Mouse (Mus musculus): ENCODE measurements around the gene Ppp1r9a. TPM values are rescaled to one million over a fixed set of nuclear protein-coding genes. Genes with fewer than 3 reads are reported as not detected.
A peak's percentile ranks its signal among the peaks of the same experiment; 100 is the strongest.

Ppp1r9a gene
- polyA plus RNA-seq, 1 experiment from 2014 or later = 27.2 TPM

DNA sequence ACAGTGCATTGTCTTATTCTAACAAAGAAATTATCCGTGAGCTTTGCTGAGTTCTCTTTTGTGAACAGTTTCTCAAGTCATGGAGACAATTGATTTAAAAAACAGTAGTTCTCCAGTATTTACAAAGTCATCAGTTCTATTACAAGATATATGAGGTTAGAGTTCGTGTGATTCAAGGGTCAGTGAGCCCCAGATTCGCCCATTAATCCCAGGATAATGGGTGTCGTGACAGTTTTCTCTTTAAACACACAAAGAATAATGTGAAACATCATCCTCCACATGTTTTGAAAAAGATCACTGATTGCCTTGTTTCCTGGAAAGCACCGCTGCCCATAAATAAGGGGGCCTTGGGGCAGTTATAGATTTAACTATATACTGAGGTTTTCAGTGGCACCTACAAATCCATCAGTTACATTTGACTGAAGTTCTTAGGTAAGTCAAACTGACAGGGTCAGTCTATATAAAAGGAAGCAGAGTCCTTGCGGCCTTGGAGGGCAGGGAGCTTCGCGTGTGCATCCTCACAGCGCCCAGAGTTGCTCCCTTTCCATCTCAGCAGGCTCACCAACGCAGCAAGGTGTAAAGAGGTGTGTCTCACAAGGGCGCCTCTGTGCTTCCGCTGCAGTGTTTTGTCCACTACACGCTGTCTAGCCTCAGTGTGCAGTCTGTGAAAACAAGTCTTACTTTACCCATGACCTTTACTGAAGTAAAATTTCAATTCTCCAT lies 126.6 kb downstream of the Ppp1r9a start:
- Histone ChIP-seq H3K4me3 (no peak overlapping the region), H3K9me3 (no peaks in the 10 kb centered on the region), H3K27me3 (no peaks in the 10 kb centered on the region; the same call in 1 of the 2 replicates), H3K27ac (replicated peaks) (no peak overlapping the region), H3K4me2 (no peak overlapping the region), H3K9ac (no peak overlapping the region), H3K36me3 (no peaks in the 10 kb centered on the region), H3K4me1 (replicated peaks) (peaks cover 12% of the 10 kb centered on the region)
- ATAC-seq (ENCODE audit: low read depth) = no peak
- 20% methylated on average over 13 of the region's 13 CpGs for WGBS

- Histone ChIP-seq H3K27ac (replicated peaks) (no peak overlapping the region), H3K9ac (no peak overlapping the region), H3K4me3 (no peak overlapping the region), H3K4me2 (no peak overlapping the region), H3K36me3 (no peaks in the 10 kb centered on the region), H3K9me3 (no peaks in the 10 kb centered on the region), H3K4me1 (replicated peaks) (peaks cover 12% of the 10 kb centered on the region), H3K27me3 (no peaks in the 10 kb centered on the region; the same call in 1 of the 2 replicates)
- 89% methylated on average over 5 of the region's 5 CpGs for WGBS
- ATAC-seq (ENCODE audit: low read depth) = no peak
Measured at GRCm38 (mm10) chr6:5029956-5030355, 127.2 kb downstream of the Ppp1r9a start.

DNA sequence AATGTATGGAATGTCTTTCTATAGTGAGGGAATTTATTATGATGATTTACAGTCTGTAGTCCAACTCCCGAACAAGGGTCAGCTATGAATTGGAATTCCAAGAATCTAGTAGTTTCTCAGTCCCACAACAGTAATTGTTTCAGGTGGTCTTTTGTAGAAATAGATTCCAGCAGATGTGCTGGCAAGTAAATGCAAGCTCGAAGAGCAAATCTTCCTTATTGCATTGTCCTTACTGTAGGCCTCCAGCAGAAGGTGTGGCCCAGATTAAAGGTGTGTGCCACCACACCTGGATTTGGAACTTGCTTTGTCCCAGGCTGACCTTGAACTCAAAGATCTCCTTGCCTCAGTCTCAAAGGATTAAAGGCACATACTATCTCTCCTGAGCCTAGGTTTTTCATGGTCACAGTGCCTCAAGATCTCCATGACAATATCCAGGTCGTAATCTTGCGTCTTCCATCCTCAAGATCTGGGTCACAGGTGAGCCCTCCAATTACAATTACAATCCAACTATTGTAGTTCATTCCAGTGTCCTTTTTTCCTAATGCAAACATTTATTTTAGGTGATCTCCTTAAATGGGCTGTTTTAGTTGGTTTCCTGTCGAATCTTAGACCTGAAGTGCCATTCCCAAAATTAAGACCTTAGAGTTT lies 130.4 kb downstream of the Ppp1r9a start:
- H3K9me3 ChIP-seq = no peaks in the 10 kb centered on the region
- WGBS = 90% methylated on average over 5 of the region's 5 CpGs
- ATAC-seq (ENCODE audit: low read depth) = no peak

GRCm38 (mm10) chr6:5037225-5037624 lies 134.5 kb downstream of the Ppp1r9a start:
- Histone ChIP-seq H3K4me2 (no peak overlapping the region), H3K27me3 (no peaks in the 10 kb centered on the region), H3K27ac (replicated peaks) (no peak overlapping the region), H3K4me1 (replicated peaks) (0 out of 2 replicates have a peak, but pooled peaks cover 7% of the 10 kb centered on the region), H3K36me3 (no peaks in the 10 kb centered on the region), H3K4me3 (no peak overlapping the region), H3K9ac (no peak overlapping the region), H3K9me3 (no peaks in the 10 kb centered on the region)
- 77% methylated on average over 4 of the region's 4 CpGs for WGBS
- ATAC-seq (ENCODE audit: low read depth) = peak; percentile 67; the same call in 1 of the 2 replicates

More for the DNA sequence above, 130.4 kb downstream of the Ppp1r9a start:
- H3K9ac ChIP-seq = no peak overlapping the region
- peaks cover 19% of the 10 kb centered on the region for H3K4me1 ChIP-seq (replicated peaks)
- H3K4me3 ChIP-seq = no peak overlapping the region
- H3K27me3 ChIP-seq = no peaks in the 10 kb centered on the region
- no peaks in the 10 kb centered on the region for H3K36me3 ChIP-seq
- H3K4me2 ChIP-seq = no peak overlapping the region
- H3K27ac ChIP-seq (replicated peaks) = no peak overlapping the region

GRCm38 (mm10) chr6:5038140-5038749 lies 135.5 kb downstream of the Ppp1r9a start:
- Histone ChIP-seq H3K9ac (no peak overlapping the region), H3K27ac (replicated peaks) (no peak overlapping the region), H3K9me3 (no peaks in the 10 kb centered on the region), H3K4me3 (no peak overlapping the region), H3K36me3 (no peaks in the 10 kb centered on the region), H3K4me2 (no peak overlapping the region), H3K27me3 (no peaks in the 10 kb centered on the region), H3K4me1 (replicated peaks) (0 out of 2 replicates have a peak, but pooled peaks cover 7% of the 10 kb centered on the region)
- WGBS = 90% methylated on average over 2 of the region's 2 CpGs
- ATAC-seq (ENCODE audit: low read depth) = no peak

DNA sequence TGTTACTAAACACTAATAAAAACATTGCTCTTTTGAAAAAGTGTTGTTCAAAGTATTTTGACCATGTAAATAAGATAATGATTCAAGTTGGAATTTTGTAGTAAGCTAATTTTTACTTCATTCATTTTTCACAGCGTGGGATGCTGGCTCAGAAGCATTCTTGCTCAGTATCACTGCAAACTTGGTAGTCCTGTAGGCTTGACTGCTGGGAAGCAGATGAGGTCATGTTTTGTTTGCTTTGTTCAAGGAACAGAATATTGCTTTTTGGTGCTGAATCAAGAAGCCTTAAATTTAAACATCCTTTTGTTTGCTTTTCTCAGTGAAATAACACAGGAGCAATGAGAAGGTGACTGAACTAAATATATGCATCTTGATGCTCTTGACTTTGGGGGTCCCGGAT lies 136.6 kb downstream of the Ppp1r9a start:
- no peaks in the 10 kb centered on the region for H3K36me3 ChIP-seq
- H3K27me3 ChIP-seq = no peaks in the 10 kb centered on the region
- no peak overlapping the region for H3K9ac ChIP-seq
- 69% methylated on average over 2 of the region's 2 CpGs for WGBS
- no peak overlapping the region for H3K4me2 ChIP-seq
- H3K4me1 ChIP-seq (replicated peaks) = 0 out of 2 replicates have a peak, but pooled peaks cover 7% of the 10 kb centered on the region
- H3K9me3 ChIP-seq = no peaks in the 10 kb centered on the region
- no peak overlapping the region for H3K27ac ChIP-seq (replicated peaks)
- no peak overlapping the region for H3K4me3 ChIP-seq
- ATAC-seq (ENCODE audit: low read depth) = no peak

GRCm38 (mm10) chr6:5045854-5046253 lies 143.1 kb downstream of the Ppp1r9a start:
- H3K9ac ChIP-seq = no peak overlapping the region
- WGBS = 94% methylated on average over 6 of the region's 6 CpGs
- H3K27ac ChIP-seq (replicated peaks) = no peak overlapping the region
- no peaks in the 10 kb centered on the region for H3K36me3 ChIP-seq
- no peak overlapping the region for H3K4me3 ChIP-seq
- no peaks in the 10 kb centered on the region for H3K9me3 ChIP-seq
- no peaks in the 10 kb centered on the region for H3K4me1 ChIP-seq (replicated peaks)
- ATAC-seq (ENCODE audit: low read depth) = no peak
- no peaks in the 10 kb centered on the region for H3K27me3 ChIP-seq
- no peak overlapping the region for H3K4me2 ChIP-seq

GRCm38 (mm10) chr6:5048025-5048424 lies 145.3 kb downstream of the Ppp1r9a start:
- H3K4me1 ChIP-seq (replicated peaks) = no peaks in the 10 kb centered on the region
- no peaks in the 10 kb centered on the region for H3K27me3 ChIP-seq
- no peak overlapping the region for H3K9ac ChIP-seq
- no peak overlapping the region for H3K4me2 ChIP-seq
- no peak overlapping the region for H3K27ac ChIP-seq (replicated peaks)
- no peaks in the 10 kb centered on the region for H3K9me3 ChIP-seq
- H3K36me3 ChIP-seq = no peaks in the 10 kb centered on the region
- no peak overlapping the region for H3K4me3 ChIP-seq
- ATAC-seq (ENCODE audit: low read depth) = no peak
- WGBS = 90% methylated on average over 3 of the region's 3 CpGs

DNA sequence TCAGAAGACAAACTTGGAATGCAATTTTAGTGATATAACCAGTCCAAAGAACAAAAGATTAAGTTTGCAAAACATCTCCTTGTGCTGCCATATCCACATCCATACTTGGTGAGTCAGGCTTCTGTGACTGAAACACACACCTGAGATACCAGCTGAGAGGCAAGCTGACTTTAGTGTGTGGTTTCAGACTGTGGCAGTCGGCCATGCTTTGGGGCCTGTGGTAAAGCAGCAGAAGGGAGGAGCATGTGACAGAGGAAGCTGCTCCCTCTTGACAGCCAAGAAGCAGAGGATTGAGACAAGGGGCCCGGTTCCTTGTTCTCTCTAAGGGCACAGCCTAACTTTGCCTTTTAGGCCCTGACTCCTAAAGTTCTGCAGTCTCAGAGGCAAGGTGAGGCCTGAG lies 149.6 kb downstream of the Ppp1r9a start:
- ATAC-seq (ENCODE audit: low read depth) = no peak
- 84% methylated on average over 2 of the region's 2 CpGs for WGBS

DNA sequence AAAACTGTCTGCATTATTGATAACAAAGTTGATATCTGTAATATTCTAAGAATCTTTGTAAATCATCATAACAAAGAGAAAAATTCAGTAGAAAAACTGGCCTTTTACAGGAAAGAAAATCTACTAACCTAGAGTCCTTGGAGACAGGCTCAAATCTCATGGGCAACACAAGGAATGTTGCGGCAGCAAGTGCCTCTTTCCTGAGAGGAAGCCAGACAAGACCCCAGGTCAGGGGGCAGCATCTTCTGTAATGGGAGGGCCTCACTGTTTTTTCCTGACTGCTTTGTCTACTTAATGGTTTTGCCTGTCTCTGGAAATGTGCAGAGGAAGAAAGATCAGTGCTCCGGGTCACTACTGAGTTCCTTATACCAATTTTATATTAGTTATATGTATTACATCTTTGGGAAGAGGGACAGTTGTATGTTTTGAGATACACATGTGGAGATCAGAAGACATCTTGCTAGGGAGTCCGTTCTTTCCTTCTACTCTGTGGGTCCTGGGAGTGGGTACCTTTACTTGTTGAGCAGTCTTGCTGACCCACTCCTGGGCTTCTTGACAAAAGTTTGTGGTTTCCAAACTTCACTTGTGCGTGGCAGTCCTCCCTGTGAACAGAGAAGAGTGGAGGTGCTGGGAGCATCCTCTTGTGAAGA lies 151.9 kb downstream of the Ppp1r9a start:
- 84% methylated on average over 4 of the region's 4 CpGs for WGBS
- H3K4me1 ChIP-seq (replicated peaks) = no peaks in the 10 kb centered on the region
- no peak overlapping the region for H3K9ac ChIP-seq
- no peaks in the 10 kb centered on the region for H3K27me3 ChIP-seq
- no peak overlapping the region for H3K27ac ChIP-seq (replicated peaks)
- H3K4me3 ChIP-seq = no peak overlapping the region
- H3K4me2 ChIP-seq = no peak overlapping the region
- H3K9me3 ChIP-seq = no peaks in the 10 kb centered on the region
- no peaks in the 10 kb centered on the region for H3K36me3 ChIP-seq
- ATAC-seq (ENCODE audit: low read depth) = no peak

More for the DNA sequence above, 149.6 kb downstream of the Ppp1r9a start:
- Histone ChIP-seq H3K4me2 (no peak overlapping the region), H3K36me3 (no peaks in the 10 kb centered on the region), H3K27ac (replicated peaks) (no peak overlapping the region), H3K4me1 (replicated peaks) (no peaks in the 10 kb centered on the region), H3K27me3 (no peaks in the 10 kb centered on the region), H3K9me3 (no peaks in the 10 kb centered on the region), H3K4me3 (no peak overlapping the region), H3K9ac (no peak overlapping the region)

GRCm38 (mm10) chr6:5074736-5075135 lies 172.0 kb downstream of the Ppp1r9a start:
- Histone ChIP-seq H3K4me3 (no peak overlapping the region), H3K4me1 (replicated peaks) (no peaks in the 10 kb centered on the region), H3K27ac (replicated peaks) (no peak overlapping the region), H3K4me2 (no peak overlapping the region), H3K9ac (no peak overlapping the region), H3K27me3 (no peaks in the 10 kb centered on the region), H3K36me3 (peaks cover 13% of the 10 kb centered on the region), H3K9me3 (no peaks in the 10 kb centered on the region)
- 66% methylated on average over 3 of the region's 3 CpGs for WGBS
- no peak for ATAC-seq (ENCODE audit: low read depth)

GRCm38 (mm10) chr6:5075680-5076079 lies 173.0 kb downstream of the Ppp1r9a start:
- peaks cover 13% of the 10 kb centered on the region for H3K36me3 ChIP-seq
- WGBS = 93% methylated on average over 7 of the region's 7 CpGs
- no peak overlapping the region for H3K4me3 ChIP-seq
- peaks cover 6% of the 10 kb centered on the region; the same call in 1 of the 2 replicates for H3K4me1 ChIP-seq (replicated peaks)
- no peak overlapping the region for H3K9ac ChIP-seq
- no peak overlapping the region for H3K4me2 ChIP-seq
- H3K9me3 ChIP-seq = no peaks in the 10 kb centered on the region
- H3K27me3 ChIP-seq = no peaks in the 10 kb centered on the region
- no peak overlapping the region for H3K27ac ChIP-seq (replicated peaks)
- ATAC-seq (ENCODE audit: low read depth) = no peak
